17 mouse cellular contexts compared by ENCODE assay signal in genomic region chr10:81340551-81341332, GRCm38 (mm10). TPM values are rescaled to one million over a fixed set of nuclear protein-coding genes. Genes with fewer than 3 reads are reported as not detected.
DNase-seq lines count a peak whose midpoint lies in the region; ATAC-seq and TF ChIP-seq lines count a peak whose summit lies in the region.
"Had no signal": no experiment of that assay in that cellular context is flagged by ENCODE, and none has a peak within 500 bp of the region (broad histone marks: within the 10 kb centered on the region; RNA-seq: fewer than 3 reads in every experiment).

No protein-coding gene starts in this region.

- peaks cover 23% of the 10 kb centered on the region for H3K4me1 ChIP-seq in heart, embryonic 12.5 days (replicated peaks)
- H3K4me1 ChIP-seq in ES-E14 (ENCODE audit: control insufficient read depth in 2 of 2, insufficient read depth in 2 of 2, low read length in 2 of 2, poor library complexity in 1 of 2), result peaks cover 0 to 21% of the 10 kb centered on the region in 2 experiments; a peak in 1 of 4 replicates
- H3K4me1 ChIP-seq in liver, embryonic 14.5 days (replicated peaks; ENCODE audit: control insufficient read depth in 2 of 2, insufficient read depth in 2 of 2, low read length in 1 of 2), result peaks cover 8 to 12% of the 10 kb centered on the region in 2 experiments

- intact Hi-C loops in heart, postnatal 10 days (cut with DNase I), result loop anchor here (2.0 kb wide), 1 partner anchor 14 kb away; no protein-coding TSS in a partner anchor

- 35% methylated on average over 17 of the region's 17 CpGs for WGBS in heart, embryonic 12.5 days
- WGBS in liver, embryonic 14.5 days (ENCODE audit: insufficient replicate concordance), result 35% methylated on average over 17 of the region's 17 CpGs

- no peak overlapping the region for H3K27ac ChIP-seq in heart, embryonic 12.5 days (ENCODE audit: poor library complexity, severe bottlenecking)
- peak overlapping the region; percentile 26; the same call in 1 of the 2 replicates for H3K27ac ChIP-seq in ES-E14 (ENCODE audit: insufficient read depth, low read depth, low read length, poor library complexity, severe bottlenecking)
- H3K27ac ChIP-seq in liver, embryonic 14.5 days, result no peak overlapping the region
- H3K27ac ChIP-seq: embryonic facial prominence, embryonic 15.5 days; forebrain, embryonic 10.5 days; hindbrain, embryonic 15.5 days; limb, embryonic 13.5 days had no signal

- TF ChIP-seq CTCF in liver, embryonic 14.5 days (IDR thresholded peaks at IDR 0.05; ENCODE audit: low read depth), result no peak

- H3K9me3 ChIP-seq in heart, embryonic 12.5 days (replicated peaks), result no peaks in the 10 kb centered on the region
- no peaks in the 10 kb centered on the region for H3K9me3 ChIP-seq in ES-E14 (ENCODE audit: control insufficient read depth, insufficient read depth, low read depth, low read length)
- no peaks in the 10 kb centered on the region for H3K9me3 ChIP-seq in liver, embryonic 14.5 days (ENCODE audit: control insufficient read depth, low read length)
- H3K9me3 ChIP-seq: embryonic facial prominence, embryonic 15.5 days; forebrain, embryonic 10.5 days; hindbrain, embryonic 15.5 days; limb, embryonic 13.5 days had no signal

- H3K9ac ChIP-seq in heart, embryonic 12.5 days, result no peak overlapping the region
- no peak overlapping the region; the same call in 1 of the 2 replicates for H3K9ac ChIP-seq in ES-E14 (ENCODE audit: insufficient read depth, low read depth, low read length, poor library complexity, severe bottlenecking)
- H3K9ac ChIP-seq in liver, embryonic 14.5 days (replicated peaks), result no peak overlapping the region
- H3K9ac ChIP-seq: embryonic facial prominence, embryonic 15.5 days; forebrain, postnatal 0 days; hindbrain, embryonic 15.5 days; limb, embryonic 13.5 days had no signal

- H3K4me2 ChIP-seq in heart, embryonic 12.5 days, result no peak overlapping the region
- no peak overlapping the region for H3K4me2 ChIP-seq in liver, embryonic 14.5 days (ENCODE audit: low read depth)
- H3K4me2 ChIP-seq: embryonic facial prominence, embryonic 15.5 days; heart, embryonic 11.5 days; hindbrain, embryonic 15.5 days; limb, embryonic 13.5 days had no signal

- no peak overlapping the region for H3K4me3 ChIP-seq in heart, embryonic 12.5 days
- H3K4me3 ChIP-seq in ES-E14 (ENCODE audit: insufficient read depth in 1 of 2, low read depth in 1 of 2, low read length in 2 of 2, poor library complexity in 1 of 2, severe bottlenecking in 1 of 2), result no peak overlapping the region
- no peak overlapping the region for H3K4me3 ChIP-seq in liver, embryonic 14.5 days (ENCODE audit: insufficient read depth in 1 of 2, low read depth in 2 of 2, low read length in 2 of 2)
- H3K4me3 ChIP-seq: embryonic facial prominence, embryonic 15.5 days; hindbrain, embryonic 15.5 days; limb, embryonic 13.5 days had no signal

- peaks cover 58% of the 10 kb centered on the region for H3K27me3 ChIP-seq in heart, embryonic 12.5 days (replicated peaks)
- peaks cover 41% of the 10 kb centered on the region for H3K27me3 ChIP-seq in liver, embryonic 14.5 days (ENCODE audit: control insufficient read depth, insufficient read depth, low read length)

- in situ Hi-C loops in ES-E14 (cut with MboI; ENCODE audit: low sequenced_read_pairs in 2 of 2, unreplicated experiment in 2 of 2), result no loop called here

- no peak for TF ChIP-seq EP300 in liver, embryonic 14.5 days (IDR thresholded peaks at IDR 0.05; ENCODE audit: low read depth)

- no peak for DNase-seq in heart, postnatal 10 days
- DNase-seq in 416B (ENCODE audit: low read depth) (peak; percentile 72), ES-E14 (ENCODE audit: low read depth, low spot score) (peak; percentile 89)
- DNase-seq in liver, embryonic 14.5 days (ENCODE audit: low read depth in 3 of 3, low spot score in 3 of 3), result no peak
- DNase-seq in left cerebral cortex, adult 9 months (ENCODE audit: low spot score in 2 of 2), result no peak

- ATAC-seq in heart, embryonic 12.5 days (ENCODE audit: insufficient number of reproducible peaks, low FRiP score), result peak; percentile 36; the same call in 1 of the 2 replicates
- ATAC-seq in liver, embryonic 14.5 days (ENCODE audit: insufficient read depth), result peak; percentile 50; the same call in 1 of the 2 replicates
- ATAC-seq in erythroid progenitor cell, adult 5-6 weeks (replicated peaks; ENCODE audit: low FRiP score, poor library complexity, severe bottlenecking), result no peak; the same call in 1 of the 2 replicates
- ATAC-seq: forebrain, postnatal 0 days; intestine, embryonic 16.5 days had no signal

- peaks cover 6% of the 10 kb centered on the region for H3K36me3 ChIP-seq in heart, embryonic 12.5 days
- H3K36me3 ChIP-seq in ES-E14 (ENCODE audit: control insufficient read depth, insufficient read depth, low read length, poor library complexity, severe bottlenecking), result no peaks in the 10 kb centered on the region
- no peaks in the 10 kb centered on the region for H3K36me3 ChIP-seq in liver, embryonic 14.5 days (replicated peaks; ENCODE audit: control insufficient read depth, insufficient read depth, low read depth)
- H3K36me3 ChIP-seq: hindbrain, embryonic 15.5 days had no signal

TF ChIP-seq in ES-E14, 5 proteins besides CTCF, POLR2A, EP300 and RAD21:
- no peak for TF ChIP-seq ZNF384 (IDR thresholded peaks at IDR 0.05; ENCODE audit: low read depth, low read length)
- TF ChIP-seq HCFC1 (IDR thresholded peaks at IDR 0.05; ENCODE audit: borderline replicate concordance, insufficient read depth, low read length), result no peak
- no peak for TF ChIP-seq CHD2 (IDR thresholded peaks at IDR 0.05; ENCODE audit: low read depth, low read length)
- no peak for TF ChIP-seq MAFK (IDR thresholded peaks at IDR 0.05; ENCODE audit: insufficient read depth, low read depth, low read length)
- TF ChIP-seq ZC3H11A (IDR thresholded peaks at IDR 0.05; ENCODE audit: borderline replicate concordance, low read depth, low read length), result no peak
TF ChIP-seq in ES-E14: peak in this region for 0.

RNA-seq across cellular contexts. Expression of gene Gipc3, which starts 2.3 kb away (rescaled TPM):
- polyA plus RNA-seq in heart, embryonic 12.5 days (2016; fragmentation: Nextera tagmentation; extraction: Ambion mirVana), result not detected in 2 replicates
- 1 to 10 TPM; 4.8 to 6.1 TPM for total RNA-seq in heart, postnatal 10 days (2021)
- 0.09 and 0.16 TPM in 2 replicates for total RNA-seq in ES-E14 (2012; rRNA removed)
- polyA plus RNA-seq in liver, embryonic 14.5 days (2012; rRNA removed), result 0.01 TPM in 2 replicates
- polyA plus RNA-seq in liver, embryonic 14.5 days (2014; fragmentation: Nextera tagmentation; extraction: Ambion mirVana), result not detected in 2 replicates
- total RNA-seq in erythroid progenitor cell, adult 5-6 weeks (2015; ENCODE audit: low replicate concordance), result not detected in 2 replicates
- not detected in 2 replicates for total RNA-seq in erythroid progenitor cell, adult 5-6 weeks (2017; ENCODE audit: low replicate concordance)
- total RNA-seq: forebrain, postnatal 0 days; megakaryocyte, adult 5-6 weeks; MEL had no signal
- polyA plus RNA-seq: forebrain, embryonic 10.5 days; forebrain, postnatal 0 days; heart, embryonic 11.5 days; hindbrain, embryonic 15.5 days; midbrain, embryonic 14.5 days had no signal

RNA-seq across cellular contexts. Expression of gene Hmg20b, which starts 9.5 kb away (rescaled TPM):
- polyA plus RNA-seq in heart, embryonic 12.5 days (2016; fragmentation: Nextera tagmentation; extraction: Ambion mirVana), result 107 and 109 TPM in 2 replicates
- total RNA-seq in heart, postnatal 10 days (2021), result 100 to 1,000 TPM in 1 of 2 experiments, 10 to 100 TPM in 1; 88.1 to 105 TPM
- 43.5 and 55.9 TPM in 2 replicates for total RNA-seq in ES-E14 (2012; rRNA removed)
- 20.6 and 24.9 TPM in 2 replicates for polyA plus RNA-seq in liver, embryonic 14.5 days (2012; rRNA removed)
- 20.3 and 23.7 TPM in 2 replicates for polyA plus RNA-seq in liver, embryonic 14.5 days (2014; fragmentation: Nextera tagmentation; extraction: Ambion mirVana)
- 49.9 and 58.7 TPM in 2 replicates for total RNA-seq in erythroid progenitor cell, adult 5-6 weeks (2015; ENCODE audit: low replicate concordance)
- total RNA-seq in erythroid progenitor cell, adult 5-6 weeks (2017; ENCODE audit: low replicate concordance), result 18.1 and 24.4 TPM in 2 replicates

RNA-seq across cellular contexts. Expression of gene Tbxa2r, which starts 12.2 kb away (rescaled TPM):
- 13.4 TPM in 2 replicates for polyA plus RNA-seq in heart, embryonic 12.5 days (2016; fragmentation: Nextera tagmentation; extraction: Ambion mirVana)
- 1 to 10 TPM; 7.7 to 8.5 TPM for total RNA-seq in heart, postnatal 10 days (2021)
- total RNA-seq in ES-E14 (2012; rRNA removed), result 2.3 and 4.5 TPM in 2 replicates
- polyA plus RNA-seq in liver, embryonic 14.5 days (2012; rRNA removed), result 2.4 and 3.1 TPM in 2 replicates
- 1.9 and 3.3 TPM in 2 replicates for polyA plus RNA-seq in liver, embryonic 14.5 days (2014; fragmentation: Nextera tagmentation; extraction: Ambion mirVana)
- total RNA-seq in erythroid progenitor cell, adult 5-6 weeks (2015; ENCODE audit: low replicate concordance), result not detected in 2 replicates
- 0.90 TPM in 1 of 2 replicates, not detected in the other for total RNA-seq in erythroid progenitor cell, adult 5-6 weeks (2017; ENCODE audit: low replicate concordance)
- total RNA-seq: MEL had no signal

RNA-seq across cellular contexts. Expression of gene Mfsd12, which starts 16.5 kb away (rescaled TPM):
- 13.0 and 13.4 TPM in 2 replicates for polyA plus RNA-seq in heart, embryonic 12.5 days (2016; fragmentation: Nextera tagmentation; extraction: Ambion mirVana)
- total RNA-seq in heart, postnatal 10 days (2021), result 10 to 100 TPM; 11.6 to 14.4 TPM
- total RNA-seq in ES-E14 (2012; rRNA removed), result 28.7 and 46.1 TPM in 2 replicates
- 8.4 and 9.3 TPM in 2 replicates for polyA plus RNA-seq in liver, embryonic 14.5 days (2012; rRNA removed)
- 6.1 and 8.3 TPM in 2 replicates for polyA plus RNA-seq in liver, embryonic 14.5 days (2014; fragmentation: Nextera tagmentation; extraction: Ambion mirVana)
- 15.9 and 18.7 TPM in 2 replicates for total RNA-seq in erythroid progenitor cell, adult 5-6 weeks (2015; ENCODE audit: low replicate concordance)
- 29.7 and 33.0 TPM in 2 replicates for total RNA-seq in erythroid progenitor cell, adult 5-6 weeks (2017; ENCODE audit: low replicate concordance)

RNA-seq across cellular contexts. Expression of gene Cactin, which starts 19.8 kb away (rescaled TPM):
- polyA plus RNA-seq in heart, embryonic 12.5 days (2016; fragmentation: Nextera tagmentation; extraction: Ambion mirVana), result 37.3 and 40.3 TPM in 2 replicates
- total RNA-seq in heart, postnatal 10 days (2021), result 10 to 100 TPM; 21.0 to 23.6 TPM
- 53.1 and 54.9 TPM in 2 replicates for total RNA-seq in ES-E14 (2012; rRNA removed)
- polyA plus RNA-seq in liver, embryonic 14.5 days (2012; rRNA removed), result 20.8 and 24.3 TPM in 2 replicates
- 12.1 and 16.6 TPM in 2 replicates for polyA plus RNA-seq in liver, embryonic 14.5 days (2014; fragmentation: Nextera tagmentation; extraction: Ambion mirVana)
- total RNA-seq in erythroid progenitor cell, adult 5-6 weeks (2015; ENCODE audit: low replicate concordance), result 8.3 and 10.5 TPM in 2 replicates
- 24.7 and 47.1 TPM in 2 replicates for total RNA-seq in erythroid progenitor cell, adult 5-6 weeks (2017; ENCODE audit: low replicate concordance)

Comparison
In these comparisons a context has a peak if more than half of its experiments do, and no peak if none do; other contexts are left out.
1. DNase-seq: peak in 416B (single experiment) and ES-E14 (single experiment); none in heart, postnatal 10 days (0 of 2), liver, embryonic 14.5 days (0 of 3) and left cerebral cortex, adult 9 months (0 of 2).